Mouse (Mus musculus) kidney, adult 18-20 months (tissue): ENCODE measurements at regions not wholly inside any gene's neighbourhood (a gene's known extent, or its start where the extent isn't known, plus 50 kb on each side); places are given as distances from the start of the nearest gene placed in this dataset.

ENCODE experiments used
- DNase-seq: peaks from one replicate; pipeline ENCODE4 v3.0.0; 2021

GRCm38 (mm10) chr16:93533205-93533604 is 70.7 kb downstream of the Setd4 start:
- DNase-seq, result no peak

GRCm38 (mm10) chr16:93531937-93532336 is 71.9 kb downstream of the Setd4 start:
- no peak for DNase-seq

GRCm38 (mm10) chr16:93522485-93522884 is 81.4 kb downstream of the Setd4 start:
- no peak for DNase-seq

DNA sequence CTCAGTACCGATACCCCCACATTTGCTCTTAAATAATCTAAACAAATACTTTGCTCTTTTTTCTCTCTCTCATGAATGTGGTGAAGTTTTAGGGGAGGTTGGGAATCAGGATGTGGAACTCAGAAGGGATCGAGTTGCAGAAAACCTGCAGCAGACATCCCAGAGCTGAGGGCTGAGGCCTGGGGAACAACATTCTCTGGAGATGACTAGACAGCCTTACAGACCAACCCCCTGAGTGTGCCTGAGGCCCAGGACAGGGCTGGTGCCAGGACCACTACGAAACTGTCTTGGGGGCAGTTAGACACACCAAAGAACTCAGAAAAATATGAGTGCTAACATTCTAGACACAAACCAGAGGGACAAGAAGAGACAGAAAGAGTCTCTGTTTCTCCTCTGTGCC is 83.4 kb downstream of the Setd4 start:
- no peak for DNase-seq

GRCm38 (mm10) chr16:93518620-93519019 is 85.2 kb downstream of the Setd4 start:
- no peak for DNase-seq

DNA sequence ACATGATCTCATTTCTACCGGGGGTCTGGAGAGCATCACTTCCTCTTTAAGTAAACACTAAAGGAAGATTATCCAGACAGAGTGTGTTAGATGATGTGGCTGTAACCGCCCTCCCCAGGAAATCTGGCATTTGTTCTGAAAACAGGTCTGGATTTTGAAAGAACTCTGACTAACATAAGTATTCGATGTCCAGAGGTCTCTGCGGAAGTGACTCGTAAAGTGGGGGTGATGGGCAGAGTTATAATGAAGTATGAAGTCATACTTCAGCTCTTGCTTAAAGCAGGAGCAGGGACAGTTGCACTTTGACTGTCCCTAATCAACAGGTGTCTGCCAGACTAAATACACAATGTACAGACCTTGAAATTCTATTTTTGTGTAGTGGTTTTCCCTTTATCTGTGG is 87.1 kb downstream of the Setd4 start:
- DNase-seq, result no peak

- no peak for DNase-seq
Measured at GRCm38 (mm10) chr16:93515456-93515941, 88.4 kb downstream of the Setd4 start.

GRCm38 (mm10) chr16:93513616-93514041 is 90.2 kb downstream of the Setd4 start:
- DNase-seq, result no peak

GRCm38 (mm10) chr16:93511988-93512387 is 91.9 kb downstream of the Setd4 start:
- no peak for DNase-seq

DNA sequence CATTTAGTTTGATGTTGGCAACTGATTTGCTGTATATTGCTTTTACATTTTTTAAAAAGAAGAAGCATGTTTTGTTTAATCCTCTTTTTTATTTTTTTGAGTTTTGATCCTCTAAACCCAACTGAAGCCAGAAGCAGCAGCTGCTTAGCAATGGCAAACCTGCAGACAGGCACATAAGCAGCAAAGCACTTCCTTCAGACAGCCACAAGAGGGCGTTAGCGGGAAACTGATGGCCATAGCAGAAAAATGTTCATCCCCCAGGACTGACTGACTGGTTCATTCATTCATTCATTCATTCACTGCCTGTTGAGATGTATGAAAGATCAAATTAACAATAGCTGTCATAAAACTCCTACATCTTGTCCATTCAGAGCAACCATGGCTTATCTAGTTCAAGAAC is 92.3 kb downstream of the Setd4 start:
- DNase-seq, result no peak

GRCm38 (mm10) chr16:93498800-93499199 is 105.1 kb downstream of the Setd4 start:
- no peak for DNase-seq

DNA sequence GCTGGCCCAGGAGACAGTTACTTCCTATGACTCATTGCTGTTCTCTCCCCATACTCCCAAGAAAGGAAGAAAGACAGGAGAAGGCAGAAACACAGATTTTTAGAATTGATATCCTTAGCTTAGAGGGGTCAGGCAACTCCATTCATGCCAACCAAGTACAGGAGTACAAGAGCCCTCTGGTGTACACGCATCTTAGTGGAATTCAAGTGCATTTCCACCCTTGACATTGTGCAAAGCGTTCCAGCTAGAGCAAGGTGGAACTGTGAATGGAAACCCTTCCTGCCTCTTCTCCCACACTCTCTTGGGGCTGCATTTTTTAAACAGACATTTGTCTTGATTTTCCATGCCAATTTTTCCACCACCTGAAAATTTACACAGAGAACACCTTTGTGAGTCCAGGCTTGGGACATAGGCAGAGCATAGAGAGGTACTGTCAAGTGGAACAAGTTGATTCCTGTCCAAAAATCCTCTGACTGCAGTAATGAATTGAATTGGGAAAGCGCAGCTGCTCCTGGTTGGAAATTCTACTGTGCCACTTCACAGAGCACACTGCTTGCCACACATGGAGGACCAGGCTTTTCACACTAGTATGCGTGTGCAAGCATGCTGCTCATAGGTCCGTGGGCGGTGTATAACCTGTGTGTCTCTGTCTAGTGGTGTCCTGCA is 110.4 kb downstream of the Setd4 start:
- no peak for DNase-seq

DNA sequence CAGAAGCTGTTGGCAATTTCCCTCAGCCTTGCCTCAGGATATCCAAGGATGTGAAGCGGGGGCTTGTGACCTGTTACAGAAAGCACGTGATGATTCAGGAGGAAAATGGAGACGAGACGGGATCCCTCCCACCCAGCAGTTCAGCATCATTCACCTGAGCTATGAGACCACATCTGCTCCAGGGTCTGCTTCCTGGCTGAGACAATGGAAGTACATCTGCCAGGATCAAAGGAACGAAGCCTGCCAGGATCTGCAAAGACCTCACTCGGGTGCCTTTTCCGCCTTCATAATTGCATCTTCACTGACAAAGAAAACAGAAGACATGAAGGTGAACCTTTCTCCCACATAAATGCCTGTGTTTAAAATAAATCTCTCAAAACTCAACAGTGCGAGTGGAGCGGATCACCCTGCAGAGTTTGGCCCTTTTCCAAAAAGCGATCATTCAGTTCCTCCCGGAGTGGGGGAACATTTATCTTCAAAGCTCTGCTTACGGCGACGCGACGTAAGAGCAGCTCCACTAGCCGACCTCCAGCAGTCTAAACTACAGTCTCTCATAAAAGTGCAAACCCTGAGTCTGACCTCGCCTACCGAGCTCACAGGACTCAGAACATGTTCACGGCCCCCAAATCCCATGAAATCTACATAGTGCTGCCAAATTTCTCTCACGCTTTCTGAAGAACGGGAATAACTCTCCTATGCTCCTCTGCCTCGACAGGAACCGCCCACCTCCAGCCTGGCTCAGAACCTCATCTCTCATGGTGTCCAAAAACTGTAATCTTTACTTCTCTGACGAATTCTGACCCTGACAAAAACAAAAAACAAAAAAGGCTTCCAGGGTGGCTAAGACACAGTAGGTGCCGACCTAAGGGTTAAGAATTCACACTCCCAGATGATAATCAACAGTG is 117.0 kb downstream of the Setd4 start:
- no peak for DNase-seq

GRCm38 (mm10) chr16:93469957-93470356 is 133.9 kb downstream of the Setd4 start:
- no peak for DNase-seq

DNA sequence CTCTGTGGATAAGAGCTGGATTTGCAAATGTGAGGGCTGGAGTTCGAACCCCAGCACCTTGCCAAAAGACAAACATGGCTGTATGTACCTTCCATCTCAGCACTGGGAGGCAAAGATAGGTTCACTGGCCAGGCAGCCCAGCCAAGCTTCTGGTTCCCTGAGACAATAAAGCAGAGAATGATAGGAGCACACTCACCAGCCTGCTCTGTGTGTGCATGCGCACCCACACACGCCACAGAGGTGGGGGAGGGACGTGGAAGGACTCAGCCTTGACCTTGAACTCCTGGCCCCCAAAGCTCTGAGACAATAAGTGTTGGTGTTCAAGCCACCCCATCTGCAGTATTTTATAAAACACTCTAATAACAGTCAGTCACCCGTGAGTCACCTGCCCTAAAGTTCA is 138.1 kb downstream of the Setd4 start:
- DNase-seq, result no peak

DNA sequence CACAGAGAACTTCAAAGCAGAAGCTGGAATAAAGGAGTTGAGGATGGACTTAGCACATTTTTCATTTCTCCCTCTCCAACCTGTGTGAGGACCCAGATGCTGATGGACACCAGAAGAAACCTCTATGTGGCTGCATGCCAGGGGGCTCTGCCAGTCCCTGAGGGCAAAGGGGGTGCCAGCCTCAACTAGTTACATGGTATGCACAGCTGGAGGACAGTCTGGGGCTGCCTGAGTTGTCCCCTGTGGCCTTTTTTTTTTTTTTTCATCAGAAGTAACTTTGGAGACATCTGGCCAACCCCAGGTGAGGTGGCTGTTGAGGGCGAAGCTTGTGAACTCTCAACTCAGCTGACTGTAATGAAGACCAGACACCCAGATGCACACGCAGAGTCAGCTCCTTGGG is 139.0 kb downstream of the Setd4 start:
- DNase-seq, result no peak

DNA sequence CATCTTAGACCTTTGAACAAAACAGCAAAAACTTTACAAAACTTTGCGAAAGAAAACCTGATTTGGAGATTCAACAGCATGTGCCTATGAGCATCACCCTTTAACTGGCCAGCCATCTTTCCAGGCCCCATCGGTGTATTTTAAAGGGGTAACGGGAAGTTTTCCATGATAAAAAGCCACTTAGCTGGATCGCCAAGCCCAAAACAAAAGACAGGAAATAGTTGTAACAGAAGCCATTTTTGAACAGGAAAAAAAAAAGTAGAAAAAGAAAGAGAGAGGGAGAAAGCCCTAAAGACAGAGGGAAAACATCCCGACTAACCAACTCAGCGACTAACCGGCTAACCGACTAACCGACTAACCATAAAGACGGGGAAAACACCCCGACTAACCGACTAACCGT is 140.5 kb downstream of the Setd4 start:
- no peak for DNase-seq

GRCm38 (mm10) chr16:93462286-93462610 is 141.6 kb downstream of the Setd4 start:
- no peak for DNase-seq

- DNase-seq, result no peak
Measured at GRCm38 (mm10) chr16:93461406-93462285, 142.2 kb downstream of the Setd4 start.

GRCm38 (mm10) chr16:93459497-93460240 is 144.2 kb downstream of the Setd4 start:
- no peak for DNase-seq

- DNase-seq, result no peak
Measured at GRCm38 (mm10) chr16:93458598-93459496, 145.0 kb downstream of the Setd4 start.
